Mouse (Mus musculus) T-helper 1 cell (primary cell): ENCODE measurements at regions not wholly inside any gene's neighbourhood (a gene's known extent, or its start where the extent isn't known, plus 50 kb on each side); places are given as distances from the start of the nearest gene placed in this dataset.
"Not testable (repeated sequence)": the region's sequence is repeated elsewhere in the genome, so short reads cannot be mapped to it uniquely, and the experiment has no call there.

Experiments used
- in situ Hi-C: fragments of 300-600 bp; cut with MboI, MseI; formaldehyde crosslinking; loops from one replicate; pipeline ENCODE4 v1.15.1; 2025; ENCODE audit warnings: high pct_unique_total_duplicates

DNA sequence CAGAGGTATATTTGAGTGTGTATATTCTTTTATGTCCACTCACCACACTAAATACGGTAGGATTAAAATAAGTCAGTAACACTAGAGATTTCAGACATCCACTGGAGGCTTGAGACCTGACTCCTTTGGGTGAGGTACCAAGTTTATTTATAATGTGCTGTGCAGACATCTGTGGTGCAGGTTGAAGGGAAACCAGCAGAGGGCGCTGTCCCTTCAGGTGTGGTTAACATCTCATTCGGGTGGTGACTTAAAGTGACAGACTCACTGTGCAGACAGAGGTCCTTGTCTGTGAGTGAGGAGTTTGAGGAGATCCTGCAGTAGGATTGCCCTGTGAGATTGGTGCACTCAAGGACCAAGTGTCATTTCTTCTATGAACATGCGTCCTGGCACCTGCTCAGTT, 632.5 kb downstream of the Dad1 start:
- in situ Hi-C loops, result not testable (repeated sequence)

DNA sequence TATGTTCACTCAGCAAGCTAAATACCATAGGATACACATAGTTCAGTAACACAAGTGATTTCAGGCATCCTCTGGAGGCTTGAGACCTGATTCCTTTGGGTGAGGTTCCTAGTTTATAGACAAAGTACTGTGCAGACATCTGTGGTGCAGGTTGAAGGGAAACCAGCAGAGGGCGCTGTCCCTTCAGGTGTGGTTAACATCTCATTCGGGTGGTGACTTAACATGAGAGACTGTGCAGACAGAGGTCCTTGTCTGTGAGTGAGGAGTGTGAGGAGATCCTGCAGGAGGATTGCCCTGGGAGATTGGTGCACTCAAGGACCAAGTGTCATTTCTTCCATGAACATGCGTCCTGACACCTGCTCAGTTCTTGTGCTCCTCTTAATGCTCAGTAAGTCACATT, 637.8 kb downstream of the Dad1 start:
- in situ Hi-C loops, result loop anchor here (10.0 kb wide), 1 partner anchor 701 kb away; no protein-coding TSS in a partner anchor

DNA sequence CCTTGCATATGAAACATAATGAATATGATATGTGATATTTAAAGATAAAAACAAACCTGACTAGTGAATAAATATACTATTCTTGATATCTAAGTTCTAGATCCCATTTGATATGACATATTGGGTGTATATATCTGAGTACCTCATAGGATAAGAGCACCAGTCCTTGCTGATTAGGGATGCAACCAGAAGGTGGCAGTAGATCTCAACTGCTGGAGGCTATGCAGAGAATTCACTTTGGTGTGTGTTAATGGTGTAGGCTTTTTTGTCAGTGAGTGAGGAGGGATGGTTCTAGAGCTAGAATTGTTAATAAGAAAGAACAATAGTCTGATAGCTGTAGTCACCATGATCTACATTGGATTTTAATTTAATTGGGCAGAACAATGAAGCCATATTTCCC, 639.6 kb downstream of the Dad1 start:
- in situ Hi-C loops, result loop anchor here (10.0 kb wide), 1 partner anchor 700 kb away; no protein-coding TSS in a partner anchor

DNA sequence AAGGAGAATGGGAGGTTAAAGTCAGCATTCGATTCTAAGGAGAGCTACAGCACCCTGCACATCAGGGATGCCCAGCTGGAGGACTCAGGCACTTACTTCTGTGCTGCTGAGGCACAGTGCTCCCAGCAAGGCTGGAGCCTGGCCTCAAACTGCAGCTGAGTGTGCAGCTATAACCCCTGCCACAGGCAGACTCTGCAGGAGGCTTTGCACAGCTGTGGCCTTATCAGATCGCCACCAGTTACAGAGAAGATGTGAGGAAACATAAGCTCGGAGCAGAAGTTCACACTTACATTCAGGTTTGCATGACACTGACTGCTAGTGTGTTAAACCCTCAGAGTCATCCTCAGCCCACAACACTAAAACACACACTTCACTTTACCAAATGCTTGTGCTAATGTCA, 654.6 kb downstream of the Dad1 start:
- in situ Hi-C loops, result not testable (repeated sequence)

DNA sequence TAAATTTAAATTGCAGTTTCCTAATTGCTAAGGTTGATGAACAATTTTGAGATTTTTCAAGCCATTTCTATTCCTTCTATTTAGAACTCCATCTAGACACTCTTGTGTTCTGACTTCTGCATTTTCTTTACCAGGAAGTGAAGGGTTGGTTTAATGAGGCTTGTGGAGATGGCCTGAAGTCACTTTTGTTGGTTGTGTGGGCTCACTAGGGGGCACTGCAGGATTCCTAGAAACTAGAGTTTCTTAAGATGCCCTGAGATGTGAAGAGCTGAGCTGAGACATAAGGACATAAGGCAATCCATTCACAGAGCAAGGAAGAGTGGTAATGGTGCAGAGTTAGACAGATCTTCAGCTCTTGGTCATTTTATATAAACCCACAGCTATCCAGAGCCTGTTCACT, 656.6 kb downstream of the Dad1 start:
- in situ Hi-C loops, result not testable (repeated sequence)

DNA sequence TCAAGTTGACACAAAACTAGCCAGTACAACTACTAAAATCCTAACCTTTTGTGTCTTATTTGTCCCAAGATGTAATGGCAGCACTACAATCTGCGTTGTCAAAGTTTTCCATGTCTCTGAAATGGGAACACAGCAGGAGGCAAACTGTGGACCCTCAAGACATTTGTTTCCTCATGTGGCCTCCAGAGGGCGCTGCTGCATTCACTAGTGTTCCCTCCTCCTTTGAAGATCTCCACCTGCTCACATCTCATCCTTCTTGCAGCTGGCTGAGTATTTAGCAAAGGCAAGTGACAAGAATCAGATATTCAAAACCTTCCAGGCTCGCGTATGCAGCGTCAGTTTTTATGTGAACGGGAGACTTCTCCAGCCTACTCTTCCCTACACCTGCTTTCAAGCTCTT, 663.3 kb downstream of the Dad1 start:
- in situ Hi-C loops, result not testable (repeated sequence)

DNA sequence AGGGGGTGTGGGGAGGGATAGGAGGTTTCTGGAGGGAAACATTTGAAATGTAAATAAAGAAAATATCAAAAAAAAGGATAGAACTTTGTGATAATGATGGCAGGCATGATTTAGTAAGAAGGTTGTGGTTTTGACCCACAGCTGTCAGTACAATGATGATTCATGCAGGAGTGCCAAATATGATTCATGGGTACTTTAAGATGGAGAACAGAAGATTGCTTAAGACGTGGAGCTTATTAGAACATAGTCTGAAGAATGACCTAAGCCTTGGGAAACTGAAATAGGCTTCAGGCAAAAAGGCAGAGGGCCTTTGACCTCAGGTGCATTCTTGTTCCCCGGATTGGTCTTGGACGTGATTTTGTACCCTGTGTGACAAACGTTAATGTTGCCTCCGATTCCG, 671.4 kb downstream of the Dad1 start:
- in situ Hi-C loops, result not testable (repeated sequence)

DNA sequence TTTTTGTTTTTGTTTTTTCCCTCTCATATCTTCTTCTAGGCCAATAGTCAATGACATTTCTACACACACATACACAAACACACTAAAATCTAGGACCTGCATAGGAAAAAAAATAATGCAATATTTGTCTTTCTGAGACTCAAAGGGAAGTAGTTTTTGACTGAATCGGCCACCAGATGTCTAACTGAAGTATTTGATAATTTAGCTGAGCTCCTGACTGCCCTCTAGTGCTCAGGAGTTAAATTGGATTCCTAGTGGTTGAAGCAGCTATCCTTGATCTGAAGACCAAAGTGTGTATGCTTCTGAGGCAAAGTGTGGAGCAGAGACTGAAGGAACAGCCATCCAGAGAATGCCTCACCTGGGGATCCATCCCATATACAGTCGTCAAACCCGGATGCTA, 672.2 kb downstream of the Dad1 start:
- in situ Hi-C loops, result not testable (repeated sequence)

DNA sequence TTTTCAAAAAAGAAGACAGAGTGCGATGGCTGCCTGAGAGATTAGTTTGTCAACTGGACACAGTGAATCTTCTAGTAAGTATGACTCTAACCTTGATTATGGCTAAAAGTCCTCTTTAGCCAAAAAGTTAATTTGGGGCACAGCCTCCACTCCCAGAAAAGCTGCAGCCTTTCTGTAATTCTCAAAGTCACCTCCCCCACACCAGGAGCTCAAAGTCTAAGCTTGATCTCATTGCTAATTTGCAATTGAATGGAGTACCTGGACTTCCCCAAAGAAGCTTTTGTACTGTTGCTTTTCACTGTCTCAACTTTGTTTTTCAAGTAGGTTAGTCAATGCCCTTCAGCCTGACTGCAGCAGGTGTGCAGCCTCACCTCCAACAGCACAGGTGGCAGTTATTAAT, 677.0 kb downstream of the Dad1 start:
- in situ Hi-C loops, result not testable (repeated sequence)

DNA sequence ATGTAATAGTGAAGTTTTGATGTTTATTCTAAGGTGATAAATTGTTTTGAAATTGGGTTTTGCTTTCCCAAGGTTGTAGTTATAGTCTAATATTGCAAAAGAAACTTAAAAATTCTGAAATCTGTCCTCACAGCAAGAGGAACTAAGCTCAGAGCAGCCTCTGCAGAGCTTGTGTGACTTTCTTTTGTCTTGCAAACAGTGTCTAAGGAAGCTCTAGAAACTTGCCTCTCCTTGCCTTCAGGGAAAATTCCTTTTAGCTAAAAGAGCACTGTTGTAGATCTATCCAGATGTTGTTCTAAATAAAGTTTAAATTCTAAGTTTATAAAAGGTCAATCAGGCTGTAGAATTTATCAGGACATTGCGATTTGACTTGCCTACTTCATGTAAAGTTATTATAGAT, 681.2 kb downstream of the Dad1 start:
- in situ Hi-C loops, result not testable (repeated sequence)

DNA sequence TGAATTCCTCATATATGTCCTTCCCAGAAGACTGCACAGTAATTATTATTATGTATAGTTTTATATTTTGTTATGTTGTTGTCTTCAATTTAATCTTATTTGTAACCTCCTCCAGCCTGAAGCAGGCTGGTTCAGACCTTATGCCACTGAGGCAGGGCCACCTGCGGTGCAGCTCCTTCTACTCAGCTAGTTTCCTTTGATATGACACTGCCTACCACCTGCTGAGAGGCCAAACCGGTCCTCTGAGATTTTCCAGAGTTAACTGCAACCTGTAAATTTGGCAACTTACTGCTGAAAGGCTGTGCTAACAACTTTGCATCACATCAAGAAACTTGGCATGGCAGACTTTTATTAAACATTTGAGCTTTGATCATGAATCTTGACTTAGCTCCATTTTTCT, 691.3 kb downstream of the Dad1 start:
- in situ Hi-C loops, result no loop called here

DNA sequence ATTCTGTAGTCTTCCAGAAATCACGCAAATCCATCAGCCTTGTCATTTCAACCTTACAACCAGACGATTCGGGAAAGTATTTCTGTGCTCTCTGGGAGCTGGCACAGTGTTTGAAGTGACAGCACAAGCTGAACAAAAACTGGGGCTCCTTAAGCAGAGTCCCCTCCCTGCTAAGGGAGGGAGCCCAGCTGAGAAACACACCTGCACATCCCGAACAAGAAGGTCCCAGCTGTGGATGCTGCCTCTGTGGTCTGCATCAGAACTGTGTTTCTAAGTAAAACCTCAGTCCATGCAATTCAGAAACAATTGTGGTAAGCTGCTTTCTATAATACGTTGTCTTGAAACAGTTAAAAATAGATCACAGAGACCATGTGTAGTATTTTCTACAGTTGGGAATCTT, 693.8 kb downstream of the Dad1 start:
- in situ Hi-C loops, result not testable (repeated sequence)

DNA sequence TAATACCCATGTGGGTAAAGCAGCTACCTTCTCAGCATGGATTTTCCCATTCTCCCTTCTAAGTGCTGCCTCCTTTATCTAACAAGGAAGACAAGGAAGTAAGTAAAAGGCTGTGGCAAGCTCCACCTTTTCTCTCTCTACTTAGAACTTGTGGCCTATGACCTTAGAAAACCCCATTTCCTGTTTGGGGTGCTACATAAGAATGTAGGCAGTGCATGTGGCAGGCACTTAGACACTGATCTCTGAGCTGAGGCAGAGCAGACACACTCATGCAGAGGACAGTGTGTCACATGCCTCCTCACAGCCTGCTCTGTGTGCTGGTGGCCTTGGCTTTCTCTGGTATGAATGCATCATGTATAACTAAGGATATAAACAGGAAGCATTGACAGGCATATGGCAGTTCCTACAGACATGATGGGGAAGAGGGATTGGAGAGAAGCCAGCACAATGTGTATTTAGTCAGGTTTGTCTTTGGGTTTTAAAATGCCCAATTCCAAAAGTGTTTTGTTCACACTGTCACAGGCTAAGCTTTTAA, 694.5 kb downstream of the Dad1 start:
- in situ Hi-C loops, result not testable (repeated sequence)

DNA sequence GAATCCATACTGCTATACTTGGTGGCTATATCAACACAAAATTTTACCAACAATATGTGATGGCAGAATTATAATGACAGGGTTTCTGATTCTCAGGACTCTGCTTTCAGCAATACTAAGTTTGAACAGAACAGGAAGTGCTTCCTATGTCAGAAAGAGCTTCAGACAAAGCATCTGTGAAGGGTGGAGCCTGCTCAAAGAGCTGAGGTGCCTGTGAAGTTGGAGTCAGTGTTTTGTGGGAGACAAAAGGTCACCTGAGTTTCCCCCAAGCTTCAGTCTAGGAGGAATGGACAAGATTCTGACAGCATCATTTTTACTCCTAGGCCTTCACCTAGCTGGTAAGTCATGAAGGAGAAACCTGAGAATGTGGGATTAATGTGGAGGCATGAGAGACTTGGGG, 700.1 kb downstream of the Dad1 start:
- in situ Hi-C loops, result no loop called here

DNA sequence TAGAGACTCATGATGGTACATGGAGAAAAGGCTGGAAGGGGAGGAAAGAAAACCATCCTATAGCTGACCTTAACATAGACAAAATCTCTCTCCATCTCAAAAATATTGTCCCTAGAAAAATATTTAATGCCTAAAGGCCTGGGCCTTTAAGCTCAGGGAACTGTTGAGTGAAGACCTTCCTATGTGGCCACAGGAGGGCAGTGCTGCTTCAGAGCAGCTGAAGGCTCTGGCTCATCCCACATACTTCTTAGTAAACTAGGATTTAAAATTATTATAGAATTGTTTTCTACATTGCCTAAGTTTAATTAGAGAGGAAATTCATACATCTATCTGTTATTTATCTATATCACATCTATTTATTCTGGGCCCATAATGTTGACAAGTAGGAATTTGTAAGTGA, 706.5 kb downstream of the Dad1 start:
- in situ Hi-C loops, result loop anchor here (10.0 kb wide), 1 partner anchor 817 kb away; the partner anchor contains the start of gene Oxa1l

DNA sequence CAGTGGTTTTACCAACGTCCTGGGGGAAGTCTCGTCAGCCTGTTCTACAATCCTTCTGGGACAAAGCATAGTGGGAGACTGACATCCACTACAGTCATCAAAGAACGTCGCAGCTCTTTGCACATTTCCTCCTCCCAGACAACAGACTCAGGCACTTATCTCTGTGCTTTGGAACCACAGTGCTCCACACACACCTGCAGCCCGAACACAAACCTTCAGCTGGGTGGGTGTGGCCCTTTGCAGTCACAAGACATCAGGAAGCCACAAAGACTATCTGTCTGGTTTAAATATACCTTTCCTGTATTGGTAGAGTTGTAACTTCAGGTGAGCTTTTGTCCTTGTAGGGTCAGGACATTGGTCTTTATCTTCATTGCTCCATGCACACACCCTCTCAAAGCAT, 708.6 kb downstream of the Dad1 start:
- in situ Hi-C loops, result loop anchor here (10.0 kb wide), 1 partner anchor 819 kb away; the partner anchor contains the start of gene Oxa1l

DNA sequence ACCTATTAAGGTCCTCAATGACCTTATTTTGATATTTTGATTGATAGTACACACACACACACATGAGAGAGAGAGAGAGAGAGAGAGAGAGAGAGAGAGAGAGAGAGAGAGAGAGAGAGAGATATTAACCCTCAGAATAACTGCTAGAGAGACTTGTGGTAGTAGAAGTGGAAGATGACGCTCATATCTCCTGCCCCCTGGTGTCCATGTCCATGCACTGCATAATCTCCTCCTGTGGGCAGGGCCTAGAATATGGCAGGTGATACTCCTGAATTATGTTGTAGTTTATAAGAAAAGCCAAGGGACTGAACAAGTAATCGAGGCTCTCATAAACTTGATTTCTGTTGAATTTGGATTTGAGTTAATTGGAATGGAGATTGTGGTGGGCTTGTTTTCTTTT, 712.3 kb downstream of the Dad1 start:
- in situ Hi-C loops, result loop anchor here (10.0 kb wide), 1 partner anchor 823 kb away; the partner anchor contains the start of gene Oxa1l

DNA sequence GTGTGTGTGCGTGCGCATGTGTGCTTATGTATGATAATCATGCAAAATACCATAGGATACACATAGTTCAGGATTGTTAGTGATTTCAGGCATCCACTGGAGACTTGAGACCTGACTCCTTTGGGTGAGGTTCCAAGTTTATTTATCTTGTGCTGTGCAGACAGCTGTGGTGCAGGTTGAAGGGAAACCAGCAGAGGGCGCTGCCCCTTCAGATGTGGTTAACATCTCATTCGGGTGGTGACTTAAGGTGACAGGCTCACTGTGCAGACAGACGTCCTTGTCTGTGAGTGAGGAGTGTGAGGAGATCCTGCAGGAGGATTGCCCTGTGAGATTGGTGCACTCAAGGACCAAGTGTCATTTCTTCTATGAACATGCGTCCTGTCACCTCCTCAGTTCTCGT, 716.0 kb downstream of the Dad1 start:
- in situ Hi-C loops, result loop anchor here (10.0 kb wide), 1 partner anchor 703 kb away; no protein-coding TSS in a partner anchor

DNA sequence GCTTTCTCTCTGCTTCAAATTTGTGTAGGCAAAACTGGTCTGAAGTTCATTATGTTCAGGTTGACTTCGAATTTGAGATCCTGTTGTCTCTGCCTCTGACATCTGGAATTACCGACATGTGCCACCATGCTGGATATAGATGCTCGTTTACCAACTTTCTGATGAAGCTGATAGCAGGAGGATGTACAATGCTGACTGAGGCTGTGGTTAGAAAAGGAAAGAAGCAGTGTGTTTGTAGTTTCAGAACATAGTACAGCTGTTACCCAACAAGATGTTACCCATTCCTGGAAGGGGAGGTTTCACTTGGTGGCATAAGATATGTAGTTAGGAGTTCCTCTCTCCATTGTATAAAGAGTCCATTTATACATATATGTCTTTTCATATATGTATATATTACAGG, 730.5 kb downstream of the Dad1 start:
- in situ Hi-C loops, result loop anchor here (10.0 kb wide), 1 partner anchor 709 kb away; no protein-coding TSS in a partner anchor

DNA sequence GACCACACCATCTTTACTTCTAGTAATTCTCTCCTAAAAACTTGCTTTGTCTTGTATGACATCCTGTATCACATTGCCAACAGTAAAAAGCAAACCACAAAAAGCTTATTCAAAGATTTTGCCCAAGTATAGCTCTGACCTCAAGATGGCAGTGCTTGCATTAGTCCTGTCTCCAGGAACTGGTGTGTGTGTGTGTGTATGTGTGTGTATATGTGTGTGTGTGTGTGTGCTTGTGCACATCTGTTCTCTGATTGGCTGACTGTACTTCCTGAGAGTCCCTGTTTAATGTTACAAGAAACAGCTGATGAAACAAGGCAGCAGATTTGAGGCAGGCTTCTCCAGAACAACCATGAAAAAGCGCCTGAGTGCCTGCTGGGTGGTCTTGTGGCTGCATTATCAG, 735.0 kb downstream of the Dad1 start:
- in situ Hi-C loops, result not testable (repeated sequence)

DNA sequence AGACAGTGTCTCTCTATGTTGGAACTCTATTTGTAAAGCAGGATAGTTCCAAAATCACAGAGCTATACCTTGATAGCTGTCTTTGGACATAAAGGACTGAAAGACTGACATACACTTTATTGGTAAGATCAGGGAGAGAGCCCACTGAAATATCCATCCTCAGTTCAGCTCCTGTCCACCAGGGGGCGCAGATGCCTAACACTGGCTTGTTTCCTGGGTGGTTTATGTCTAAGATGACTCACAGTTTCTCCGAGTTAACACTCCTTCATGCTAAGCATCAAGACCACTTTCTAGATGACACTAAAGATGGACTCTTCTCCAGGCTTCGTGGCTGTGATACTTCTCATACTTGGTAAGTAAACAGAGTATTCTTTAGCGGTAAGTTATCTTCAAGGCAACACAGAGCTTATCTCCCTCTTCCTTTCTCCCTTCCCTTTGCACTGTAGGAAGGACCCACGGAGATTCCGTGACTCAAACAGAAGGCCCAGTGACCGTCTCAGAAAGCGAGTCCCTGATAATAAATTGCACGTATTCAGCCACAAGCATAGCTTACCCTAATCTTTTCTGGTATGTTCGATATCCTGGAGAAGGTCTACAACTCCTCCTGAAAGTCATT, 737.2 kb downstream of the Dad1 start:
- in situ Hi-C loops, result not testable (repeated sequence)

DNA sequence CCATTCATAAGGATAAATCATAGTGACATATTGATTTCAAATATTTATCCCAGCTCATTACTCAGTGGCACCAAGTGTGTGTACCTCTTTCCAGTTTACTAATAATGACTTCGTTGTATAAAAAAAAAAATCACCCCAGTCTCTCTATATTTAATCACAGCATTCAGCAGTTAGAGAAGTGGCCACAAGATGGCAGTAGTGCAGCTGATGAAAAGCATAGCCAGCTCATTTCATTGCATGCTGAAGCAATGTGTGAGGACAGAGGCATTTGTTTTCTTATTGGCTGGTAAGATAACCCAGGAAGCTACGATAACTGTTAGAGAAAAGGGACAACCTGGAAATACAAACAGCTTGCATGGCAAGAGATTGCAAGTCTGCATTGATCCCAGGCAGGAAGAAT, 748.5 kb downstream of the Dad1 start:
- in situ Hi-C loops, result not testable (repeated sequence)

DNA sequence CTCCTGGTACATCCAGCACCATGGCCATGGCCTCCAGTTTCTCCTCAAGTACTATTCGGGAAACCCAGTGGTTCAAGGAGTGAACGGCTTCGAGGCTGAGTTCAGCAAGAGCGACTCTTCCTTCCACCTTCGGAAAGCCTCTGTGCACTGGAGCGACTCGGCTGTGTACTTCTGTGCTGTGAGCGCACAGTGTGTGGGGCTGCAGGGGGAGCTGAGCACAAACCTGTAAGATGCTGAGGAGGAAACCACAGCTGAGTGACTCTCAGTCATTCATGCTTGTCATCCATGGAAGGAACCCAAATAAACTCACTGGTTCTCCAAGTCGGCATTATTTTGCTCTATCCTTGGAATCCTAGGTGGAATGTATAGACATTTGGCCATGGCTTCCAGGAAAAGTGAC, 765.5 kb downstream of the Dad1 start:
- in situ Hi-C loops, result not testable (repeated sequence)
